Mouse (Mus musculus) MEL (cell line): ENCODE data around the gene Tpbgl.

Experiments
- CTCF ChIP-seq, 3 experiments: IDR thresholded peaks in 2 of 3; conservative IDR thresholded peaks in 1 of 3; 2 replicates each; pipeline ENCODE4 v1.5.1; 2011 to 2012; ENCODE audit warnings: low read length in 3 of 3, low read depth in 2 of 3, mild to moderate bottlenecking in 2 of 3, improper control_type of control experiment in 1 of 3, inconsistent platforms in 1 of 3, mixed read lengths in 1 of 3, moderate library complexity in 1 of 3; ENCODE audit not compliant: control insufficient read depth in 1 of 3, insufficient read depth in 1 of 3, poor library complexity in 1 of 3, severe bottlenecking in 1 of 3
- GABPA ChIP-seq: IDR thresholded peaks from 2 replicates; pipeline ENCODE4 v1.6.1; 2012; ENCODE audit warnings: low read depth, mild to moderate bottlenecking, inconsistent platforms, low read length, improper control_type of control experiment, moderate library complexity
- GATA1 ChIP-seq: IDR thresholded peaks from 2 replicates; pipeline ENCODE4 v1.6.1; 2011; ENCODE audit warnings: low read depth, low read length, improper control_type of control experiment
- HCFC1 ChIP-seq: IDR thresholded peaks from 2 replicates; pipeline ENCODE4 v1.6.1; 2012; ENCODE audit warnings: low read depth, mild to moderate bottlenecking, inconsistent platforms, low read length, improper control_type of control experiment, moderate library complexity
- KAT2A ChIP-seq: conservative IDR thresholded peaks from 2 replicates; pipeline ENCODE4 v1.6.1; 2012; ENCODE audit warnings: low read depth, low read length, improper control_type of control experiment, inconsistent platforms
- MAX ChIP-seq: IDR thresholded peaks from 2 replicates; pipeline ENCODE4 v1.6.1; 2011; ENCODE audit warnings: low read length, improper control_type of control experiment
- POLR2A ChIP-seq, 2 experiments: IDR thresholded peaks; 2 replicates each; pipeline ENCODE4 v1.6.1; 2011 to 2012; ENCODE audit warnings: low read length in 2 of 2, mild to moderate bottlenecking in 2 of 2, control low read depth in 1 of 2, improper control_type of control experiment in 1 of 2, low read depth in 1 of 2, moderate library complexity in 1 of 2; ENCODE audit not compliant: control insufficient read depth in 1 of 2, insufficient read depth in 1 of 2, poor library complexity in 1 of 2
- TAL1 ChIP-seq: IDR thresholded peaks from 2 replicates; pipeline ENCODE4 v1.6.1; 2012; ENCODE audit warnings: mild to moderate bottlenecking, inconsistent platforms, low read length, moderate library complexity, mixed read lengths
- UBTF ChIP-seq: IDR thresholded peaks from 2 replicates; pipeline ENCODE4 v1.6.1; 2012; ENCODE audit warnings: low read depth, mild to moderate bottlenecking, inconsistent platforms, low read length, improper control_type of control experiment, moderate library complexity, borderline replicate concordance; ENCODE audit not compliant: insufficient read depth

- TF ChIP-seq GABPA (no peak), CTCF (IDR thresholded peaks at IDR 0.05 in 2 of 3, conservative IDR thresholded peaks at IDR 0.05 in 1 of 3; ENCODE audit: control insufficient read depth in 1 of 3, insufficient read depth in 1 of 3, low read depth in 2 of 3, low read length in 3 of 3, poor library complexity in 1 of 3, severe bottlenecking in 1 of 3) (no peak), MAX (no peak), TAL1 (peak; percentile 42), GATA1 (0 out of 2 replicates have a peak, but pooled peaks have one; percentile 56), KAT2A (no peak), UBTF (no peak), POLR2A (IDR thresholded peaks at IDR 0.05; ENCODE audit: control insufficient read depth in 1 of 2, insufficient read depth in 1 of 2, low read depth in 1 of 2, low read length in 2 of 2, poor library complexity in 1 of 2) (no peak), HCFC1 (no peak)
These were observed 44.9 kb upstream of the Tpbgl start for GRCm38 (mm10) chr7:99671544-99672435.
